Mouse (Mus musculus) retina, postnatal 7 days (tissue): ENCODE data around the gene Dennd1b.

ENCODE experiments used
- DNase-seq: peaks from one replicate; pipeline ENCODE4 v3.0.0-alpha.2; 2012; ENCODE audit warnings: low read depth, low spot score

The Dennd1b gene

GRCm38 (mm10) chr1:139079523-139079922, 116.3 kb downstream of the Dennd1b start:
- peak; percentile 30 for DNase-seq

- DNase-seq, result peak; percentile 53
Measured at GRCm38 (mm10) chr1:139080517-139081386, 117.5 kb downstream of the Dennd1b start.

GRCm38 (mm10) chr1:139083382-139083781, 120.1 kb downstream of the Dennd1b start:
- no peak for DNase-seq

GRCm38 (mm10) chr1:139087564-139087963, 124.3 kb downstream of the Dennd1b start:
- DNase-seq, result no peak

- DNase-seq, result no peak
Measured at GRCm38 (mm10) chr1:139090744-139091143, 127.5 kb downstream of the Dennd1b start.

GRCm38 (mm10) chr1:139091701-139092100, 128.5 kb downstream of the Dennd1b start:
- DNase-seq, result no peak

- no peak for DNase-seq
Measured at GRCm38 (mm10) chr1:139092144-139092543, 128.9 kb downstream of the Dennd1b start.

- DNase-seq, result no peak
Measured at GRCm38 (mm10) chr1:139092722-139093121, 129.5 kb downstream of the Dennd1b start.

- no peak for DNase-seq
Measured at GRCm38 (mm10) chr1:139096369-139096768, 133.1 kb downstream of the Dennd1b start.

- no peak for DNase-seq
Measured at GRCm38 (mm10) chr1:139098088-139098487, 134.9 kb downstream of the Dennd1b start.

- no peak for DNase-seq
Measured at GRCm38 (mm10) chr1:139101725-139102124, 138.5 kb downstream of the Dennd1b start.

- DNase-seq, result no peak
Measured at GRCm38 (mm10) chr1:139108251-139108650, 145.0 kb downstream of the Dennd1b start.

- no peak for DNase-seq
Measured at GRCm38 (mm10) chr1:139122626-139123025, 159.4 kb downstream of the Dennd1b start.

GRCm38 (mm10) chr1:139139644-139140043, 176.4 kb downstream of the Dennd1b start:
- DNase-seq, result no peak

- no peak for DNase-seq
Measured at GRCm38 (mm10) chr1:139145516-139145915, 182.3 kb downstream of the Dennd1b start.

GRCm38 (mm10) chr1:139146306-139146705, 183.1 kb downstream of the Dennd1b start:
- DNase-seq, result no peak

GRCm38 (mm10) chr1:139153006-139153405, 189.8 kb downstream of the Dennd1b start:
- DNase-seq, result no peak

- DNase-seq, result peak; percentile 24
Measured at GRCm38 (mm10) chr1:139153493-139153892, 190.3 kb downstream of the Dennd1b start.

- DNase-seq, result peak; percentile 11
Measured at GRCm38 (mm10) chr1:139156397-139156796, 193.2 kb downstream of the Dennd1b start.

- DNase-seq, result peak; percentile 35
Measured at GRCm38 (mm10) chr1:139161619-139162018, 198.4 kb downstream of the Dennd1b start.

- DNase-seq, result peak; percentile 31
Measured at GRCm38 (mm10) chr1:139162814-139163213, 199.6 kb downstream of the Dennd1b start.

GRCm38 (mm10) chr1:139174058-139174832, 211.0 kb downstream of the Dennd1b start:
- DNase-seq, result no peak

GRCm38 (mm10) chr1:139179707-139180106, 216.5 kb downstream of the Dennd1b start:
- DNase-seq, result no peak
